Mouse (Mus musculus): Measurements from ENCODE around the gene Nat8f1. TPM values are rescaled to one million over a fixed set of nuclear protein-coding genes. Genes with fewer than 3 reads are reported as not detected.

Nat8f1 gene
- total and polyA plus RNA-seq, 2 experiments from 2014 or later: 15.8 to 20.7 TPM

DNA sequence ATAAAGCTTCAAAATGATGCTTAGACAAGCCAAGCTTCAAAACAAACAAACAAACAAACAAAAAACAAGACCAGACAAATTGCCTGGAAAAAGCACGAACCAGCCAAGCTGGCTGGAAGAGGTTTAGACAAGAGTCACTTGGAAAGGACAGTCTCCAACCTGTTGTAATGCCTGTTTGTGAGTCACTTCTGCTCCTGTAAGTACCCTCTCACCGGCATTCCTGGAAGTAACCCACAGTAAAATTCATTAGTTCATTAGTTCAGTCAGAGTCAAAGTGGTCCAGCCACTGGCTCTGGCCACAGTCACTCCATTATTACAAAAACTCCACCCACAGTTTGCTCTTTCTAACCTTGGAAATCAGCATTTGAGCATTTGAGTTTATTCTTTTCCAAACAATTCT is 51.6 kb downstream of the Nat8f1 start:
- DNase-seq (ENCODE audit: low spot score) (no peak), ATAC-seq (no peak)
- TF ChIP-seq CTCF (IDR thresholded peaks at IDR 0.05; ENCODE audit: low read depth): no peak
- no peaks in the 10 kb centered on the region for H3K4me1 ChIP-seq (ENCODE audit: insufficient read depth, low read length)
- no peaks in the 10 kb centered on the region for H3K27me3 ChIP-seq (ENCODE audit: insufficient read depth, low read length)
- WGBS: 86% methylated on average over 2 of the region's 2 CpGs
- no peak overlapping the region for H3K4me2 ChIP-seq (ENCODE audit: low read depth, low read length)
- no peak overlapping the region for H3K4me3 ChIP-seq (ENCODE audit: low read length)
- H3K9ac ChIP-seq (replicated peaks; ENCODE audit: low read length): no peak overlapping the region
- no peaks in the 10 kb centered on the region for H3K9me3 ChIP-seq (ENCODE audit: low read length)
- no peak overlapping the region for H3K27ac ChIP-seq
- no peaks in the 10 kb centered on the region for H3K36me3 ChIP-seq (ENCODE audit: insufficient read depth, low read length)

DNA sequence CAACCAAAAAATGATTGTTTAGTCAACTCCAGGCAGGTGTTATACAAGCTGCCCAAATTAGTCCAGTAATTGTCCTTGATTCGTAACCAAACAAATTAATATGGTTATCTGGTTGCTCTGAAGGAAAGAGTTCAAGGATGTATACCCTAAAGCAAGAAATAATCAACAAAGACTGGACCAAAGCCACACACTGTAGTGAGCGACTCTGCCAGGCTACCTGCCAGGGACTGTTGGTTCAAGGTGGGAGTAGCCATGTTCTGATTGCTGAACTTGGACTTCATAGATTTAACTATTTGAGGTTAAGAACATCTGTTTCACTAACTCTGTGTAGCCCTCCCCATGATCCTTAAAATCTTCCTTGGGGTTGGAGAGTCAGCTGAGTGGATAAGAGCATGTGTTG is 52.4 kb downstream of the Nat8f1 start:
- 79% methylated on average over 2 of the region's 2 CpGs for WGBS
- Histone ChIP-seq H3K9me3 (ENCODE audit: low read length) (no peaks in the 10 kb centered on the region), H3K27me3 (ENCODE audit: insufficient read depth, low read length) (no peaks in the 10 kb centered on the region), H3K4me3 (ENCODE audit: low read length) (no peak overlapping the region), H3K4me1 (ENCODE audit: insufficient read depth, low read length) (no peaks in the 10 kb centered on the region), H3K36me3 (ENCODE audit: insufficient read depth, low read length) (no peaks in the 10 kb centered on the region), H3K27ac (no peak overlapping the region), H3K9ac (replicated peaks; ENCODE audit: low read length) (no peak overlapping the region), H3K4me2 (ENCODE audit: low read depth, low read length) (no peak overlapping the region)
- TF ChIP-seq CTCF (IDR thresholded peaks at IDR 0.05; ENCODE audit: low read depth): no peak
- ATAC-seq (no peak), DNase-seq (ENCODE audit: low spot score) (no peak)

DNA sequence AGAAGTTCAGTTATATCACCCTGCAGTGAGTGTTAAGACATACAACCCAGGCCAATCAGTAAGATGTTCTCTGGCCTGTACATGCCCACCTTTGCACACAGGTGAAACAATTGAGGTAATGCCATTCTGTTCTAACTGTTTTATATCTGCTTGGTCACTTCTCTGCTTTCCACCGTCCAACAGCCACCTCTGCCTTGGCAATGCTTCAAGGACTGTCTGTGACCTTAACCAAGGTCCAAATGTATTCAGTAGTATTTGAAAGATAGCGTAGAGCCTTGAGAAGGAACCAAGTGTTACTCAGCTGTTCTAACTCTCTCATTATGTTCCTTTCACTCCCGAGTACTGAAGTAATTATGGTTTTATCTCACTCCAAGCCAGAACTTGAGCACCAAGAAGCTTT is 52.9 kb downstream of the Nat8f1 start:
- no peaks in the 10 kb centered on the region for H3K4me1 ChIP-seq (ENCODE audit: insufficient read depth, low read length)
- ATAC-seq (no peak), DNase-seq (ENCODE audit: low spot score) (no peak)
- H3K9me3 ChIP-seq (ENCODE audit: low read length): no peaks in the 10 kb centered on the region
- no peaks in the 10 kb centered on the region for H3K27me3 ChIP-seq (ENCODE audit: insufficient read depth, low read length)
- no peak overlapping the region for H3K4me3 ChIP-seq (ENCODE audit: low read length)
- WGBS: 73% methylated on average over 3 of the region's 3 CpGs
- no peak for TF ChIP-seq CTCF (IDR thresholded peaks at IDR 0.05; ENCODE audit: low read depth)
- H3K36me3 ChIP-seq (ENCODE audit: insufficient read depth, low read length): no peaks in the 10 kb centered on the region
- H3K9ac ChIP-seq (replicated peaks; ENCODE audit: low read length): no peak overlapping the region
- no peak overlapping the region for H3K27ac ChIP-seq
- H3K4me2 ChIP-seq (ENCODE audit: low read depth, low read length): no peak overlapping the region

DNA sequence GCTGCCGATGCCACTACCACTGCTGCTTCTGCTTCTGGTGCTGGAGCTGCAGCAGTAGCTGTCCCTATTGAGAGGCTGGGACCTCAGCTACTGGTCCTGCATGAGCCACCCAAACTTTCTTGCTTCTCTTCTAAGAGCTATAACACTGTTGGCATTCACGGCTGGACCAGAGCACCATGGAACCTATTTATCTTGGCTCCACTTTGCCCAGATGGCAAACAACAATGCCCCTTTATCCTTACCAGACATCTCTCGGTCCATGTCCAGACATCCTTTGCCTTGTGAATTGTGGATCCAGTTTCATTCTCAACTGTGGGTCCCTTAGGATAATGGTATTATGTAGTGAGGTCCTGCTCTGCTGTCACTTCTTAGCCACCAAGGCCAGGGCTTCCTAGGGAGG is 54.2 kb downstream of the Nat8f1 start:
- Histone ChIP-seq H3K36me3 (ENCODE audit: insufficient read depth, low read length) (no peaks in the 10 kb centered on the region), H3K27me3 (ENCODE audit: insufficient read depth, low read length) (no peaks in the 10 kb centered on the region), H3K9me3 (ENCODE audit: low read length) (no peaks in the 10 kb centered on the region), H3K4me2 (ENCODE audit: low read depth, low read length) (no peak overlapping the region), H3K4me1 (ENCODE audit: insufficient read depth, low read length) (no peaks in the 10 kb centered on the region), H3K27ac (no peak overlapping the region), H3K4me3 (ENCODE audit: low read length) (no peak overlapping the region), H3K9ac (replicated peaks; ENCODE audit: low read length) (no peak overlapping the region)
- TF ChIP-seq CTCF (IDR thresholded peaks at IDR 0.05; ENCODE audit: low read depth): no peak
- ATAC-seq (no peak), DNase-seq (ENCODE audit: low spot score) (no peak)
- 71% methylated on average over 3 of the region's 3 CpGs for WGBS

Other genes with a start within 250 kb of the Nat8f1 start
- 0.58 TPM in 1 of 2 replicates, not detected in the other for gene Nat8f7, start 202.5 kb downstream of the Nat8f1 start, total RNA-seq (2014; rRNA removed)
- gene Nat8f7, start 202.5 kb downstream of the Nat8f1 start, polyA plus RNA-seq (2015; fragmentation: Nextera tagmentation; extraction: Ambion mirVana): 0.21 TPM in 1 of 2 replicates, not detected in the other
- not detected in 2 replicates for gene Nat8f3, start 149.9 kb downstream of the Nat8f1 start, total RNA-seq (2014; rRNA removed)
- 0.15 and 0.23 TPM in 2 replicates for gene Nat8f3, start 149.9 kb downstream of the Nat8f1 start, polyA plus RNA-seq (2015; fragmentation: Nextera tagmentation; extraction: Ambion mirVana)
- 0.29 TPM in 1 of 2 replicates, not detected in the other for gene Nat8f6, start 94.7 kb downstream of the Nat8f1 start, total RNA-seq (2014; rRNA removed)
- gene Nat8f6, start 94.7 kb downstream of the Nat8f1 start, polyA plus RNA-seq (2015; fragmentation: Nextera tagmentation; extraction: Ambion mirVana): not detected in 2 replicates
- gene Nat8f5, start 94.7 kb downstream of the Nat8f1 start, total RNA-seq (2014; rRNA removed): 0.72 and 1.9 TPM in 2 replicates
- gene Nat8f5, start 94.7 kb downstream of the Nat8f1 start, polyA plus RNA-seq (2015; fragmentation: Nextera tagmentation; extraction: Ambion mirVana): 0.54 and 0.73 TPM in 2 replicates
- gene Nat8, start 83.6 kb downstream of the Nat8f1 start, total RNA-seq (2014; rRNA removed): not detected in 2 replicates
- gene Nat8, start 83.6 kb downstream of the Nat8f1 start, polyA plus RNA-seq (2015; fragmentation: Nextera tagmentation; extraction: Ambion mirVana): 0.64 and 0.74 TPM in 2 replicates
- not detected in 2 replicates for gene Nat8f2, start 46.5 kb downstream of the Nat8f1 start, total RNA-seq (2014; rRNA removed)
- not detected in 2 replicates for gene Nat8f2, start 46.5 kb downstream of the Nat8f1 start, polyA plus RNA-seq (2015; fragmentation: Nextera tagmentation; extraction: Ambion mirVana)
- 4.9 and 6.7 TPM in 2 replicates for gene Nat8f4, start 10.8 kb downstream of the Nat8f1 start, total RNA-seq (2014; rRNA removed)
- gene Nat8f4, start 10.8 kb downstream of the Nat8f1 start, polyA plus RNA-seq (2015; fragmentation: Nextera tagmentation; extraction: Ambion mirVana): 5.9 and 6.0 TPM in 2 replicates
- gene Tprkb, start 3.8 kb downstream of the Nat8f1 start, total RNA-seq (2014; rRNA removed): 33.0 and 56.6 TPM in 2 replicates
- 61.4 and 63.6 TPM in 2 replicates for gene Tprkb, start 3.8 kb downstream of the Nat8f1 start, polyA plus RNA-seq (2015; fragmentation: Nextera tagmentation; extraction: Ambion mirVana)
- 57.9 and 60.6 TPM in 2 replicates for gene Dusp11, start 46.0 kb upstream of the Nat8f1 start, total RNA-seq (2014; rRNA removed)
- gene Dusp11, start 46.0 kb upstream of the Nat8f1 start, polyA plus RNA-seq (2015; fragmentation: Nextera tagmentation; extraction: Ambion mirVana): 31.6 TPM in 2 replicates
- not detected in 2 replicates for gene Figla, start 100.5 kb upstream of the Nat8f1 start, total RNA-seq (2014; rRNA removed)
- not detected in 2 replicates for gene Figla, start 100.5 kb upstream of the Nat8f1 start, polyA plus RNA-seq (2015; fragmentation: Nextera tagmentation; extraction: Ambion mirVana)
- gene Add2, start 113.0 kb upstream of the Nat8f1 start, total RNA-seq (2014; rRNA removed): 132 and 149 TPM in 2 replicates
- gene Add2, start 113.0 kb upstream of the Nat8f1 start, polyA plus RNA-seq (2015; fragmentation: Nextera tagmentation; extraction: Ambion mirVana): 84.6 and 90.0 TPM in 2 replicates